Mouse (Mus musculus) left cerebral cortex, postnatal 25 days (tissue): ENCODE data around the gene Cfap46. TPM values are rescaled to one million over a fixed set of nuclear protein-coding genes. Genes with fewer than 3 reads are reported as not detected.

Experiments used
- DNase-seq, 2 experiments: peaks; one replicate each; pipeline ENCODE4 v3.0.0; 2022; ENCODE audit warnings: low spot score in 2 of 2, mixed read lengths in 1 of 2
- intact Hi-C: fragments of 180-260 bp; cut with DNase I; formaldehyde crosslinking; loops from one replicate; pipeline ENCODE4 v1.15.1; 2025
- total RNA-seq, 2 experiments: library from RNA; stranded (reverse); gene quantifications; 2 replicates each; pipeline ENCODE4 v1.2.3; 2021

The Cfap46 gene
- total RNA-seq, 2 experiments from 2014 or later, result 3.1 to 3.3 TPM

- peak in 1 of 2 experiments; percentile 19 for DNase-seq
- intact Hi-C loops, result loop anchor here (5.0 kb wide), 1 partner anchor 92 kb away; no protein-coding TSS in a partner anchor
These were observed 99.1 kb downstream of the Cfap46 start for GRCm38 (mm10) chr7:139584221-139585175.

- intact Hi-C loops, result loop anchor here (5.0 kb wide), 1 partner anchor 91 kb away; no protein-coding TSS in a partner anchor
- no peak for DNase-seq
These were observed 100.4 kb downstream of the Cfap46 start for GRCm38 (mm10) chr7:139583094-139583737.

GRCm38 (mm10) chr7:139582595-139582994, 101.0 kb downstream of the Cfap46 start, which contains the start of gene Nkx6-2:
Gene Nkx6-2 (minus strand): TSS chr7:139582797.
- DNase-seq, result peak; percentile 29 to 34
- intact Hi-C loops, result loop anchor here (5.0 kb wide), 1 partner anchor 90 kb away; no protein-coding TSS in a partner anchor

GRCm38 (mm10) chr7:139581801-139582571, 101.6 kb downstream of the Cfap46 start:
- intact Hi-C loops, result loop anchor here (5.0 kb wide), 1 partner anchor 90 kb away; no protein-coding TSS in a partner anchor
- DNase-seq, result no peak

- intact Hi-C loops, result loop anchor here (5.0 kb wide), 1 partner anchor 89 kb away; no protein-coding TSS in a partner anchor
- no peak for DNase-seq
These were observed 102.5 kb downstream of the Cfap46 start for GRCm38 (mm10) chr7:139580851-139581775.

- intact Hi-C loops, result no loop called here
- DNase-seq, result no peak
These were observed 104.2 kb downstream of the Cfap46 start for GRCm38 (mm10) chr7:139579261-139579905.

GRCm38 (mm10) chr7:139576064-139576686, 107.4 kb downstream of the Cfap46 start:
- intact Hi-C loops, result no loop called here

GRCm38 (mm10) chr7:139572665-139573064, 111.0 kb downstream of the Cfap46 start:
- DNase-seq, result no peak
- intact Hi-C loops, result no loop called here

More at GRCm38 (mm10) chr7:139576064-139576686, 107.4 kb downstream of the Cfap46 start:
- no peak for DNase-seq

- no peak for DNase-seq
- intact Hi-C loops, result no loop called here
These were observed 112.8 kb downstream of the Cfap46 start for GRCm38 (mm10) chr7:139570788-139571187.

- intact Hi-C loops, result no loop called here
These were observed 117.1 kb downstream of the Cfap46 start for GRCm38 (mm10) chr7:139566533-139566932.

GRCm38 (mm10) chr7:139565998-139566397, 117.6 kb downstream of the Cfap46 start:
- intact Hi-C loops, result no loop called here
- DNase-seq, result no peak

More at GRCm38 (mm10) chr7:139566533-139566932, 117.1 kb downstream of the Cfap46 start:
- DNase-seq, result no peak

GRCm38 (mm10) chr7:139564161-139564560, 119.5 kb downstream of the Cfap46 start:
- no peak for DNase-seq
- intact Hi-C loops, result no loop called here

- DNase-seq, result no peak
- intact Hi-C loops, result no loop called here
These were observed 120.2 kb downstream of the Cfap46 start for GRCm38 (mm10) chr7:139563425-139563824.

GRCm38 (mm10) chr7:139559659-139560058, 124.0 kb downstream of the Cfap46 start:
- no peak for DNase-seq
- intact Hi-C loops, result no loop called here

- DNase-seq, result no peak
These were observed 126.7 kb downstream of the Cfap46 start for GRCm38 (mm10) chr7:139556746-139557526.

GRCm38 (mm10) chr7:139556331-139556730, 127.3 kb downstream of the Cfap46 start:
- intact Hi-C loops, result no loop called here
- no peak for DNase-seq

More at GRCm38 (mm10) chr7:139556746-139557526, 126.7 kb downstream of the Cfap46 start:
- intact Hi-C loops, result no loop called here

- DNase-seq, result no peak
- intact Hi-C loops, result no loop called here
These were observed 132.1 kb downstream of the Cfap46 start for GRCm38 (mm10) chr7:139551519-139551918.
